Mouse (Mus musculus) ovary, postnatal 10 days (tissue): Measurements from ENCODE around the gene Meltf.

Source experiments
- DNase-seq: peaks from one replicate; pipeline ENCODE4 v3.0.0; 2022; ENCODE audit warnings: low spot score

Gene Meltf

DNA sequence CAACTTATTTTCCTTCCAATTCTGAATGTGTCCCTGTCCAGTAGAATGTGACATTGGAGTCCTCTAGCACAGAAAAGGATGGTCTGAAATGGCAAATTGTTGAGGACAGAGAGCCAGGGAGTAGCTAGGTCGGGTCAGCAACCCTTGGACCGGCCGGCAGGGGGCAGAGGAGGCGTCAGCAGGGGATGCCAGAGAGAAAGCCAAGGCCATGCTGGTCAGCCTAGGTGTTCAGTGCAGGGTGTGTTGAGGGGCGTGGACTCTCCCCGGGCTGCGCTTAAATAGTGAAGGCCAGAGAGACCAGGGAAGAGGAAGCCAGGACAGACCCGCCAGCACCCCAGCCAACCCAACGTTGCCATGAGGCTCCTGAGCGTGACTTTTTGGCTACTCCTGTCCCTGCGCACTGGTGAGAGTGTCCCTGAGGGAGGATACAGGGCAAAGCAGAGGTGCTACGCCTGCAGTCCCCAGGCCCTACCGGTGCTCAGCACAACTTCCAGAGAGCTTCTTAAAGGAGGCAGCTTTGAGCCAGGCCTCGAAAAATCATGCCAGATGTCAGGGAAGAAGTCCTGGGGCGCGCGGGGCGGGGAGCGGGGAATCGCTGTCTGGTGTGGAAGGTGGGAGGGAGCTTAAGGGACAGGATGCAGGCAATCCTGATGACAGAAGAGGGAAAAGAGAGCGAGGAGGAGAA is at the start of gene Meltf:
Meltf (plus strand) TSS at position 238 of the 685 bp plus-strand sequence.
- peak; percentile 54 for DNase-seq

DNA sequence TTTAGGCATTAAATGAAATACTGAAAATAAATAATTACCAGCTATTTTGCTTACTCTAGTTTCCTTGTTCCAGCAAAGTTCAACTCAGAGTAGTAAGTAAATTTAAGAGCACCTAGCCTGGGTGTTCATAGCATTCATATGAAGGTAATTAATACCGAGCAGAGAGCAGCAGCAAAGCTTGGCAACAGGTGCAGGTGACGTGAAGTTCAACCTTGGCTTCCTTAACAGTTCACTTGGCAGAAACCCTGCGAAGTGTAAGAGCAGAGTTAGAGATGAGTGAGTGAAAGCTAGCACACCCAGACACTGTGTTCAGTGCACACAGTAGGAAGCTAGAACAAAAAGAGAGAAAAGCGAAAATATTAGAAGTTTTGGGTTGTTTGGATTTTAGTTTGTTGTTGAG is 47.9 kb upstream of the Meltf start:
- no peak for DNase-seq

DNA sequence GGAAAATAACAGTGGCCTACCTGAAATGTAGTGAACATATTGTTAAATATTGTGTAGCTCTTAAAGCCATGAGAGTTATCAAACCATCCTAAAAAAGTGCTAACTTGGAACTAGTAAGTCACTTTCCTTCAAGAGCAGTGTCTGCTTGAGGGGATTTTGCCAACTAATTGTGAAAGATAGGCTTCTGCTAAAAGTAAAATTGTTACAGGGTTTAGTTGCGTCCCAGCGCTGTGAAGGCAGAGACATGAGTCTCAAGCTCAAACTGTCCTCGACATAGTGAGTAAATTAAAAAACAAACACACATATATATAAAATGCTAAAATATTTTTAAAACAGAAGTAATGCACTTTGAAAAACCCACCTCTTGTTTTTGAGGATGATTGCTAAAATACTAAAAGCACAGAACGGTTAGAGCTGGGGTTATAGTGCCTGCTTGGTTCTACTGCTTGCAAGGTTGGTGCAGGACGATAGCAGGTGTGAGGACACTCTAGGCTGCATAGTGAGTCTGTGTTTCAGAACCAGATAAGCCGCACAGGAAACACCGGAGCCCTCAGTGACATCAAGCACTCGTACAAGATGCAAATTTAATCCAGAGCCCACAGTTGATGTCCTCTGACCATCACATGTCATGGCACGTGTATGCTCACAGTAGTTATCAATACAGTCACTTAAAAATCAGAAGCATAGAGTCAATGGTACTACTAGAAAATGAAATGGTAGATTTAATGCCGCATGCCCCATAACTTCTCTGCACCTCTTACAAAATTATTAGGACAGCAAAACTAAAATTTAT is 45.8 kb upstream of the Meltf start:
- no peak for DNase-seq

DNA sequence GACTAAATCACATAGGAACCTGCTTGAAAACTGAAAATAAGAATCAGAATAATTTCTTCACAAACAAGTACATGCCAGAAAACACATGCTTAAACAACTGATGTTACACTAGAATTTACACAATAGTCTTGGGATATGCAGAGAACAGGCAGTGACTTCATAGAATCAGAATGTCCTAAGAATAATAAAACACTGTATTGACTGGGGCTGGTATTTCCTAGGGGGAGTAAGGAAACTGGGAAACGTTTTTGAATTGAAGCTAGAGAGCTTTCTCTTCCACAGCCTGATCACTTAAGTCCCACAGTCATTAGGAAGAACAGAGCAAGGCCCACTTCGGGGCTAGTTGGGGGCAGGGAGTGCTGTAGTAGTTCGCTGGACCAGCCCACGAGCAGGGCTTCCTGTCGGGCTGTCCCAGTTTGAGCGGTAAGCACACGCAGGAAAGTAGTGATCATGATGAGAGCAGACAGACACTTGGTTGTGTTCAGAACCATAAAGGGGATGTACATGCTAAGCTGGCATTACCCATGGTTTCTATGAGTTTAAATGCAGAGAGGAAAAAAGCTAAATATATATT is 44.5 kb upstream of the Meltf start:
- no peak for DNase-seq

DNA sequence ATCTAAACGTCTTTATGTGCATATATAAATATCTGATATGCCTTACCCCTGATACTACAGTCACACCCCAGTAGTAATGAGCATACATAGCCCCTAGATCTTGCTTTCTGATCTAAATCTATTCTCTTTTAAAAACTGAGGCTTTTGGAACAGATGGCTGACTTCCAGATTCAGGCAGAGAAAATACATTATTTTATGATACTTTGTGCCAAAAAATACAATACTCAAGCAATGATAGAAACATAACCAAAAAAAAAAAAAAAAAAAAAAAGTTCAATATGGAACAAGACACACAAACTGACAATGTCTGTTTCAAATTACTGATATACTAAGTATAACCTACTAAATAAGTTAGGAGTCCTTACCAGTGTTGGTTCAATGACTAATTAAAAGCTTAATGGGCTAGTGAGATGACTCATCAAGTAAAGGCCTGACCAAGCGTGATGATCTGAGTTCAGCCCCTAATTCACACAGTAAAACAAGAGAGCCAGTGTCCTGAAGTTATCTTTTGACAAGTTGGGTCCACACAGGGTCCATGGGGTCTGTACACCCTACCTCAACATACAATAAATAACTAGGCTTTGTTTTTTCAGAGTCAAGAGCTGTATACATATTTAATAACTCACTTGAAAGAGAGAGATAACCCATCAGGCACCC is 43.8 kb upstream of the Meltf start:
- no peak for DNase-seq

DNA sequence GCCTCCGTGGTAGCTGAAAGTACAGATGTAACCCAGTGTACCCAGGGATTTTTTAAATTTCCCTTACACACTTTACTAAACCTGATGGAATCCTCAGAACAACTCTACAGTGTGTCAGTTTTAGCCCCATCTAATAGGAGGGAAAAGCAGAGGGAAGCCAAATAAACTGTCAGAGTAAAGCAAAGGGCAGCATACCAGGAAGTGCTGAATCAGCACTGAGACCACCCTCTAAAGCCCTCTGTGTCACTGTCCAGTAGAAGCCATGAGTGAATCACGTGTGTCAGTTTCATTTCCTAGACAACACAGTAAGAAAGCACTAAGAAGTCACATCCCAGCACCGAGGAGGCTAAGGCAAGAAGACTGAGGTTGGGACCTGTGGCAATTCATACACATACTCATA is 41.2 kb upstream of the Meltf start:
- no peak for DNase-seq

DNA sequence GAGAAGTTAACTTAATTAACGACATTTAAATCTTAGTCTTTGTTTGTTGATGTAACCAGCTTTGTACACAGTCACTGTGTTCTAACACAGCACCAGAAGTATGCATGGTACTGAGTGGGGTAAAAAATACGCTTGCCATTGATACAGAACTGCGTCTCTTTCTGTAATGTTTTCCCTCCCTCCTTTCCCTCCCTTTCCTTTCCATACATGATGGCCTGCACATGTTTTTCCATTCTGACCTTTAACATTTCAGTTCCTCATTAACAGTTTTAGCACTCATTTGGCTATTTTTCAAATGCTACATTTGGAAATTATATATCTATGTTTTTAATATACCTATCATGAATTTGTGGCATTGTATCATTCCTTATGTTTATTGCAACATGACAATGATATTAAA is 34.4 kb upstream of the Meltf start:
- DNase-seq = no peak

DNA sequence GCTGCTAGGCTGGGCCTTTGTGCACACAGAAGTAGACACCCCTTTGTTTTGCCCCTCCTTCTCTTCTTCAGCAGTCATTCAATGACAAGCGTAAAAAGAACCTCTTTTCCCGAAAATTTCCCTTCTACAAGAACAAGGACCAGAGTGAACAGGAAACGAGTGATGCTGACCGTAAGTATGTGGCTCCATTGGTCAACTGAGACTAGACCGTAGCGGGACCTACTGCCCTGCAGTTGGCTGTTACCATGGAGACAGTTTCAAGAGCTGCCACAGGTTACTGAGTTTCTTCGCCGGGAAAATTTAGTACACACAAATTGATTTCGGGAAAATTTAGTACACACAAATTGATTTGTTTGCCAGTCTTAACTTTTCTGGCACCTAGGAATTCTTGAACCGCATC is 31.8 kb upstream of the Meltf start:
- no peak for DNase-seq

DNA sequence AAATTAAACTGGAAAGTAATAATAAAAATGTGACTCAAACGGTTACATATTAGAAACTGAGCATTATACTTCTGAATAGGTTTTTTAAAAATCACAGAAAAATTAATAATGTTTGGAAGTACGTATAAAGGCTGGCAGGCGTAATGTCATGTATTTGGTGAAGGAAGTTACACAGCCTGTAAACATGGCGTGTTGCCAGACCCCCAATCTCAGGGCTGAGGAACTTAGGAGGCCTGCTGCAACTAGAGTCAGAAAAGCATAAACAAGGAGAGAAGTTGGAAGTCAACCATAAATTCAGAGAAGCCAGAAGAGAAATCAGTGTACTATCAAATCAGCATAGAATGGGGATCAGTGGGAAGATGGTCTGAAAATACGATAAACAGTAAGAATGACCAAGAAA is 14.7 kb upstream of the Meltf start:
- no peak for DNase-seq

DNA sequence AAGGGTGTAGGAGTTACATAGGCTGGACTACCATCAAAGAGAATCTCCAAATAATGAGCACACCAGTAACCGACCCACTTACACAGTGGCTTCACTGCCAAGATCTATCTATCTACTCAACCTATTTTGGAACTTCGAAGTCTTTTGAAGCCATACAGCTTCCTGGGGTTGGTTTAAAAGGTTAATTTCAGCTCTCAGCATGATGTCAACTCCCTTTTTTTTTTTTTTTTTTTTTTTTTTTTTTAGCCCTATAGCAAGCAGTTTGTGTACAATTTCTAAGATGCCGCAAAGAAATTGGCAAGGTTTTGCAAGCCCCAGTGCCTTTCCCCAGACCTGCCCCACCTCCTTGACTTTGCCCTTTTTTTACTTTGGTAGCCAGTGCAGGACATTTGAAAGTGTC is 13.4 kb upstream of the Meltf start:
- no peak for DNase-seq

DNA sequence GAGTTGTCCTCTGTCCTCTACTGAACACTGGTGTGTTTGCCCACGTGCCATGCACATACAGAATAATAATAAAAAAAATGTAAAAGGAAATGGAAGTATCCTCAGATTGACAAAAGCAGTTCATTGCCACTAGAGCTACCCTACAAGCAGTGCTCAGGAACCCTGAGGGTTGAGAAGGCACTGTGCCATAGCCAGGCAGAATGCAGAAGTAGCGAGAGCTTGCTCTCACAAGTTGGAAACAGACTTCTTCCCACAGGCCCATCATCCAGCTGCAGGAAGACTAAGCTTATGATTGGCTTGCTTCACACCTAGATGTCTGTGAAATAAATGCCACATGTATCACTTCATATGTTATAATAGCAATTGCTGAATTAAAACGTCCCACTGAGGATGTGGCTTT is 11.7 kb upstream of the Meltf start:
- DNase-seq = no peak

DNA sequence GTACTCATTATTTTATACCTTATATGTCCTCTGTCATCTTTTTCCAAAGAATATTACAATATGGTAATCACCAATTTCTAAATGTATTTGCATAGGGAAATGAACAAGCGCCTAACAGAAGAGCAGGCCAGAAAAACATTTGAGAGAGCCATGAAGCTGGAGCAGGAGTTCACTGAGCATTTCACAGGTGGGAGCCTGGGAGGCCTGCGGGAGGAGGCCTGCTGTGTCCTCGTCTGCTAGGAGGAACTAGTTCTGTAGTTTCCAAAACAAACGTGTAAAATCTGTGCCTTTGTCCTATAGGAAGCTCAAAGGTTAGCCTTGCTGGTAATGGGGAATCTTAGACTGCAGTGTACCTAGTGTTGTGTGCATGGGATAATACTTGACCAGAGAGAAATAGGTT is 10.9 kb upstream of the Meltf start:
- no peak for DNase-seq

DNA sequence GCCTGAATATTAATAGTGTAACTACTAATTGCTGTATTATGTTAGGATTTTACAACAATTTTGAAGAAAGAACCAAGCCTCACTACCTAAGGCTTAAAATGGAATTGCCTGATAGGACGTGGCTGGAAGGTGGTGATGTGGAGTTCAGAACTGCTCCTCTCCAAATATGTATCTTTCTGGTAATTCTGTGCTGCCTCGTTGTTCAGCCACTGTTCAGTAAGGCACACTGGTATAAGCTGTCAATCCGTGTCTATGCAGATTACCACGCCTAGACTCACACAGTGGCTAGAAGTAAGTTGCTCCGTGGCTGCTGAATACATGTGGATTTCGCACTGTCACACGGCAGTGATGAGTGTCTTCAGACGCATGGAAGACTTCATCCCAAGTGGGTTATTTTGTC is 4.9 kb upstream of the Meltf start:
- no peak for DNase-seq

DNA sequence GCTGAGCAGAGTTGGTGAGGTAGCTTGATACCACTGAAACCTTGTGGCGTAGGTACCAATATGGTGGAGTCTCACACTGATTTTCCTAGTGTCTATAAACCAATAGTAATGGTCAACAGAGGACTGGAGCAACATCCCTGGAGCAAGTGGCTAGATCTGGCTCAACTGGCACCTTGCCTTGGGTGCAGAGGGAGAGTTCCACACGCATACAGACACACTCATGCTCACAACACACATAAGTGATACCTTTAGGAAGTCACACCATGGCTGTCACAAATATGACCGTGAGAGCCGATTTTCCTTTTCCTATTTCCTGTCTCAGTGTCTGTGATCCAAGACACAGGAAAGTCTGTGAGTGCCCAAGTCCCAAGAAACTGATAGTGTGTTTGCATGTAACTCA is 3.2 kb upstream of the Meltf start:
- DNase-seq = no peak

DNA sequence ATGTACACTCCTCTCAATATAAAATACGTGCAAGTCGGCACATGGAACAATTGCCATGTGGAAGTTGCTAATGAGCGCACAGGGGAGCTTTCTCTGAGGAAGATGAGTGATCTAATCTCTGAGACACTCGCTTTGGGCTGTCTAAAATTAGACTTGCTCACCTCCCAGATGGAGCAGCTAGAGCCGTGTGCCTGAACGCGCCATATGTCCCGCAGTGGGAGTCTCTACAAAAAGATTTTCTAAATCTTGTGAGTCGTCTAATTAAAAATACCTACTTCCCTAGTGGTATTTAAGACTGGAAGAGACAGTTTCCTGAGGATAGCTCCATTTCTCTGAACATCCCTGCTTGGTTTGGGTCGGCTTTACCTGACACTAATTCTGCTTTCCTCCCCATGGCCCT is 2.2 kb upstream of the Meltf start:
- no peak for DNase-seq

DNA sequence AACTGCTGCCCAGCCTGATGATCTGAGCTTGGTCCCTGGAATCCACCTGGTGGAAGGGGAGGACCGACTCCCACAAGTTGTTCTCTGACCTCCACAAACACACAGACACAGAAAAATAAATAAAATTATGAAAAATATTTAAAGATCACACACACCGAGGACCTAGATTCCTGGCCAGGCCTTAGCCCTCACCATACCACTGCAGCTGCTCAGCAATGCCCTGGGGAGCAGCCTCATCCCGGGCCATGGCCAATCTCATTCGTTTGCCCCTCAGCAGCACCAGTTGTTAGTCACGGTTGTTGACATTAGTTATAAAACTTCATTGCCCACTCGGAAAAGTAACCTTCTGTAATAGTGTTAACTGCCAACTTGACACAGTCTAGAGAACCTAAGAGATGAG is 558 bp upstream of the Meltf start:
- DNase-seq = no peak

DNA sequence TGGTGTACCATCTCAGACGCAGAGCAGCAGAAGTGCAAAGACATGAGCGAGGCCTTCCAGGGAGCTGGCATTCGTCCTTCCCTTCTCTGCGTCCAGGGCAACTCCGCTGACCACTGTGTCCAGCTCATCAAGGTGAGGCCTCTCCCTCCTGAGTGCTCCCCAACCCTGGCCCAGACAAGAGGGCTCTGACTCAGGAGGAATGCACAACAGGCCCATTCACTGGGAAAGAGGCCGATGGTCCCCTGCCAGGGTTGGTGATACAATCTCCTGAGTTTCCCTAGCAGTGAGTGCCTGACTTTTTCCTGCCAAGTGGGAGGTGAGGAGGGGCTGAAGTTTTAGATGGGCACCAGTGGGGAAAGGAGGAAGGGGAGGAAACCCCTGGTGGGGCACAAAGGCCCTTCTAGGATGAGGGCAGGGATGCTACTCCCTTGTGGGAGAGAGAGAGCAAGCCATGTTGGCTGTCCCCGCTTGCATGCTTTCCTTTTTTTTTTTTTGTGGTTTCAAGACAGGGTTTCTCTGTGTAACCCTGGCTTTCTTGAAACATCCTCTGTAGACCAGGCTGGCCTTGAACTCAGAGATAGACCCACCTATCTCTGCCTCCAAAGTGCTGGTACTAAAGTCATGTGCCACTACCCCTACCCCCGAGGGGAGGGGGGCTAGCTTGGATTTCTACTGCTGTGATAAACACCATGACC is 1.7 kb downstream of the Meltf start:
- DNase-seq = no peak

DNA sequence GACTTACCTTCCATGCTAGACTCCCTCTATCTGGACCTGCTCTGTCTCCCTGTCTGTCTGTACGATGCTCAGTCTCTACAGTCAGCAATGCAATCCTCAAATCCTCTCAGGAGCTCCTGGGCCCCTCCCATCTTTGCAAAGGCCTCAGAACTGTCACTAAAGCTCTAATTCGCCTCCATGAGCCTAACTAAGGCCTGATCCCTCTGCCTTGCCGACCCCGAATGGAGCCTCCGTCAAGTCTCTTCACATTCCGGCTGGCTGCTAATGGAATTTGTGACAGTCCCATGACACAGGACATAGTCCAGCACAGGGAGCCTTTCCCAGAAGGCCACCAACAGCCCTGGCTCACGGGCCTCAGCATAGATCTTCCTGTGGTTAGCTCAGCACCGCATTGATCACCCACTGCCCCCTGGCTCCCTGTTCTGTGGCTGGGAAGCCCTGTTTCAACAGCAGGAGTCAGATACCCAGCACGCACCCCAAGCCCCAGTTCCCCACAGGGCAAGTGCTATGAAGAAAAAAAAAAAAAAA is 3.8 kb downstream of the Meltf start:
- no peak for DNase-seq

DNA sequence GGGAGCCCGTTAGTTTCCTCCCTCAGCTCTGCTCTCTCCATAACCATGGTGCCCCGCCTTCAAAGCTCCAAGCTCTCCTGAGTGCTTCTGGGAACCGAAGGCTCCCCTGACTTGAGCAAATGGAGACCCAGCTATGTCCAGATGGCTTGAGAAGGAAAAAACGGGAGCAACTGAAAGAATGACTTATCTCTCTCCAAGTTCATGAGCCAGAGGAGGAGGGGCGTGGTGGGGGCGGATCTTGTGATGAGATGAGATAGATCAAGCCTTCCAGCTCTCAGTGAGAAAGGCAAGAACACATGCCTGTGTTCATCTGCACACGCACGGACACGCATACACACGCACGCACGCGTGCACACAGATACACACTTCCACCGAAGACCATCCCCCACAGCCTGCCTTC is 4.7 kb downstream of the Meltf start:
- DNase-seq = no peak

DNA sequence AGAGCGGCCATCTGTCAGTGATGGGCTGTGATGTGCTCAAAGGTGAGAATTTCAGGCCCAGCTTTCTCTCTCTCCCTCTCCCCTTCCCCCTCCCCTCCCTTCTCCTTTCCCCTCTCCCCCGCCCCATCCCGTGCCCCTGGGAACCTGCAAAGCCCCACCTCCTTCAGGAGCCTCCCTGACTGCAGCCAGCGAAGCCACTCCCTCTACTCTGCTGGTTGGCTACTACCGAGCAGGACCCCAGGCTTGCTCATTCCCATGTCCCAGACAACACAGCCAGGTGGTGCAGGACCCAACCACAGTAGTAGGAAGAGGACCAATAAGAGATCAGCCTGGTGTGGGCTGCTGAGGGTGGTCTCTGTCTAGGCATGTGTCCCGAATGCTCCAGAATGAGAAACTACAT is 5.3 kb downstream of the Meltf start:
- no peak for DNase-seq

DNA sequence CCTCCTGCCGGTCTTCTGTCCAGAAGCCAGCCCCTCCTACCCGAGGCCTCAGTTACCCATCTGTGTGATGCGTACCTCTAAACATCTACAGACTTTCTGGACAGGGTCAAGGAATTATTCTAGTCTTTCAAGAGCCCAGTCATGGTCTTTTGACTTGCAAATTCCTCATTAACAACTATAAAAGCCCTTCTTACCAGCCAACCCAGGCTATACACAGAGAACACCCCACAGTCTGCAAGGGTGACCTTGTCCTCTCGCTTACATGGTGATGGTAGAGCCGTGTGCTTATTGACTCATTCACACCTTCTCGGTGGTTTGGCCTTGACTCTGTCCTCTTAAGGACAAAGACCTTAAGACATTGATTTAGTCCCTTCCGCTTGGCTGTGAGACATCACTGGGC is 12.3 kb downstream of the Meltf start:
- no peak for DNase-seq
